Mouse (Mus musculus): ENCODE results near the gene Dusp9.

The Dusp9 gene

DNA sequence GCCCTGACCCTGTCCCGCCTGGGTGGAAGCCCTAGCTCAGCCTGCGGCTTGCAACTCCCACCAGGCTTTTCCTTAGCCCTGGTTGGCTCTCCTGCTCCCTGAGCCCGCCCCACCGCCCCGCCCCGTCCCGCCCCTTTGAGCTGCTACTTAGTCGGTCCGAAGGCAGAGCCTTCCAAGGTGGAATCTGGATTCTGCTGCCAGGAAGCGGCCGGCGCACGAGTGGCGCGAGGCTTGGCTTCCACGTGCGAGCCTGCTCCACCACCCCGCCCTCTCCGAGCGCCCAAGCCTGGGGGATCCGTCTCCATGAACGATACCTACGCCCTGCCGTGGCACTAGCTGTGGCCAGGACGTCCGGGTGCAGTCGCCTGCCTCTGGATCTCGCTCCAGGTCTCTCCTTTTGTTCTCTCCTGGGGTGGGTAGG is at the start of gene Dusp9:
Dusp9 (plus strand) TSS at position 165 of the 421 bp plus-strand sequence.
- peak in 1 of 2 experiments; percentile 29 for DNase-seq (ENCODE audit: low spot score in 2 of 2)

DNA sequence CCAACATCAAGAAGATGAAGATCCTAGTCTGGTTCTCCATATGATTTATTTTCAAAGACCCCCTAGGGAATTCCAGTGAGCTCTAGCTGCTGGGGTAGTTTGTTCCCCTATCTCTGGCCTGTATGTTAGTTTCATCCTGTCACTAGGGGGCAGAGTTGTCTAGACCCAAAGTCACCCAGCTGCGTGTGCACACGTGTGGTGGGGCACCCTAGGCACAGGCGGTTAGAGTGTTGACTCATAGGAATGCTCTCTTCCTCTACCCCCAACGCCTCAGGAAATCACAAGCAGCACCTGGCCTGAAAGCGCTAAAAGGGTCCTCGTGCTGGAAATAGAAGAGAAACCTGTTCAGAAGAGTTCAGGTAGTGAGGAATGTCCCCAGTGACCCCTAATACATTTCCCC is 46.0 kb upstream of the Dusp9 start:
- no peak for DNase-seq (ENCODE audit: low spot score in 2 of 2)

DNA sequence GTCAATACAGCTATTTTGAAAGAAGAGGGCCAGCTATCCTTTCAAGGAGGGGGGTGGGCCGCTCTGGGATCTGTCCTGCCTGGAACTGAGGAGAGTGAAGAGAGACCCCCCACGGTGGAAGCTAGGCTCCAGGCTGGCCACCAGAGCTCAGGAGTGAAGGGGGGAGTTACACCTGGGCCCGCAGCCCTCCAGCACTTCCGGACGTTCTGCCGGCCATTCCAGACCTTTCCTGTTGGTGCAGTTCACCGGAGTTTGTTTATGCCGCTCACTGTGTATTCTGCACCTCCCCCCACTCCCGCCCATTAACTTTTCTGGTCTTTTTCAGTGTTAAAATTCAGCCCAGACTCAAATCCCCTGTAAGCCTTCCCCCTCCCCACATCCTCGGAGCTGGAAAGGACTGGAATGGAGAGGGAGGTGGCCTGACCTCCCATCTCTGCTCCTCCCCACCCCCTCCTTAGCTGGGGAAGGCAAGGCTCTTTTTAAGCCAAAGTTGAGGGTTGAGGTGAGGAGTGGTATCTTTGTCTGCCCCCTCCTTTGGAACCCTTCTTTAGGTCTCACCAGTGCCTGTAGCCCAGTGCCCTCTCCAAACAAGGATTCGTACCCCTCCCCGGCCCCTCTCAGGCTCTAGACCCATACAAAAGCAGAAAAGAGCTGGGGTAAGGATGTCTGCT is 44.6 kb upstream of the Dusp9 start:
- DNase-seq (ENCODE audit: low spot score in 2 of 2): no peak

DNA sequence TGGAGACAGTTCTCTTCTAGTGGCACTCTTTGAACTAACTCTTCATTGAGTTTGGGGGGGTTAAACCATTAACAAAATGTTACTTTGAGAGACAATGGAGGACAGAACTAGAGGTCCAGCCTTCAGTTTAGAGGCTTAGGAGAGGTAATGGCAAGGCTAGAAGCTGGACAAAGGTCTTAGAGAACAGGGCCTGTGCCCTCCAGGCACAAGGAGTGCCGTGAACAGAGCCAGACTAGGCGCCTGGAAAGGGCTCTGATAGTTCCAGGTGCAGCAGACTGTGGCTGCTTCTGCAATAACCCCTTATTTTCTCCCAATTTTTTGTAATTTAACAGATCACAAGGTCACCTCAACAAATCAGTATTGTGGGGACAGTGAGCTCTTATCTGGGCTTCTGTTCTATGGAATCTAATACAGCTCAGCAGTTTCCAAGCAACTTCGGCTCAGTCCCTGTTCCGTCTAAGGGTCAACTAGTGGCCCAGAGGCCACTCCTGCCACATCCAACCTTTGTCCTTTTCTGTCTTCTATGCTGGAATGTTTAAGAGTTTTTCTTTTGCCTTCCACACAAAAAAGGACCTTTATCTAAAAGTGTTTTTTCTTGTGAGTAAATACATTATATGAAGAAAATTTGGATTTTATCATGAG is 43.8 kb upstream of the Dusp9 start:
- no peak for DNase-seq (ENCODE audit: low spot score in 2 of 2)

DNA sequence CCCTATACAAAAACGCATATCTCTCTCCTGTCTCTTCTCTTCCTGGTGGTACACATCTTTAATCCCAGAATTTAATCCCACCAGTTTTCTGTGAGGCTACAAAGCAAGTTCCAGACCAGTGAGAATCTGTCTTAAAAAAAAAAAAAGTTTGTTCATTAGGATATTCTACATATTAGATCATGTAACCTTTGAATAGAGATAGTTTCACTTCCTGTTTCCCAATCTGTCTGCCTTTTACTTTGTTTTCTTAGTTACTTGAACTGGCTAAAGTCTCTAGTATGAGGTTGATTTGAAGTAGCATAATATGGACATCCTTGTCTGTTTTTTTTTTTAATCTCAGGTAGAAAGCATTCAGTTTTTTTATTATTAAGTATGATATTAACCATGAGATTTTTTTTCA is 37.8 kb upstream of the Dusp9 start:
- no peak for DNase-seq (ENCODE audit: low spot score in 2 of 2)

DNA sequence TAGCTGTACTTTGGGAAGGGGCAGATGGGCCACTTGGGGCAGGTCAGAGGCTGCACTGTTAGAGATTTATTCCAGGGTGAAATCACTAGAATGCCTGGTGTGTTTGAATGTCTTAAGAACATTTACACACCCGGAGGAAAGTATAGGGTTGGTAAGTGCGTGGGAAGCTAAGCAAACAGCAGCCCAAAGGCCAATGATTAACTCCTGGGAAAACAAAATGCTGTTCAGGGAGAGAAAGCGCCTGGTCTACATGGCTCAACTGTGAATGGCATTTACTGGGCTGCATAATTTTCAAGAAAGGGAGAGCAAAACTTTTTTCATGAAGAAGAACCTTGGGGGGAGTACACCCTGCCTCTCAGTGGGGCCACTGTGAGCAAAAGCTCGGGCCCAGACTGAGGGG is 25.6 kb upstream of the Dusp9 start:
- DNase-seq (ENCODE audit: low spot score in 2 of 2): no peak

DNA sequence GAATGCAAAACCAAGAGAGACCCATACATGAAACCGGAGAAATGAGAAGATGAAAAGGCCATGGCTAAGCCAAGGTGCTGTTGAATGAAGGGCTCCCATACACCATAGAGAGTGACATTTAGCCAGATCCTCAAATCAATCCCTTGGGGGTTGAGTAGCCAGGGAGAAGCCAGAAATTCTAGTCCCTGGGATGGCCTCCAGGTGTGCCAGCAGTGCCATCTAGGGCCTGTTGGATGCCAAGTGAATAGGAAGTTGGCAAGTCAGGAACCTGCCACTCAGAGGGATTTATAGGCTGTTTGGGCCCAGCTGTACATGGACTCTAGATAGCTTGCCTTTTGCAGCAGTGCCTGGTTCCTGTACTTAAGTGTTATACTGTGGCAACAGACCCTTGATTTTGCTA is 23.3 kb upstream of the Dusp9 start:
- DNase-seq (ENCODE audit: low spot score in 2 of 2): no peak

DNA sequence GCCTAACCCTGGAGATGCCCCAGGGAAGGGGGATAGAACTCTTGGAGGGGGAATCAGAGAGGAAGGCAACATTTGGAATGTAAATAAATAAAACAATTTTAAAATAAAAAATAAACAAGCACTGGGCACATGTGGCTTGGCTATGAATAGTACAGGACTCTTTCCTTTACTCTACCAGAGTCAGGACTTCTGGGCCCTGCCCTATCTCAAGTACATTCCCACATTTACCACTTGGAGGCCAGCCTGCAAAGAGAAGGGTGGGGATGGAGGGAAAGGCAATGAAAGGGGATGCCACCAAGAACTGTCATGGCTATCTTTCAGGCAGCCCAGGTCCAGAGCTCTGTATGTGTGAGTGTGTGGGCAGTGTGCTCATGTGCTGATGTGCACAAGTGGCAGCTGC is 19.8 kb upstream of the Dusp9 start:
- no peak for DNase-seq (ENCODE audit: low spot score in 2 of 2)

DNA sequence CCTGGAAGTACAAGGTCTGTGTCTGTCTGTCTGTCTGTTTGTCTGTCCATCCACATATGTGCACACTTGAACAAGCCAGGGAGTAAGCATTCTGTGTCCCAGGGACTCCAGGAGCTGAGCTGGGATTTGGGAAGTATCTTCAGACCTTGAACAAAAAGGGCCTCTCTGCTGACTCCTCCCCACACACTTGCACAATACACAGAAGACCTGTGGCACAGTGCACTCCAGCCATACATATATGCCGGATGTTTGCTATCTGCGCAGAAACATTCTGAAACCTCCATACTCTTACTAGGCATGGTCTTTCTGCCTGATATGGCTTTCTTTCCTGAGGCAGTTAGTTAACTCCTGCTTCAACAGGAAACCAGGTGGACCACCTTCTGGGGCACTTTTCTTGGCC is 19.3 kb upstream of the Dusp9 start:
- DNase-seq (ENCODE audit: low spot score in 2 of 2): no peak

DNA sequence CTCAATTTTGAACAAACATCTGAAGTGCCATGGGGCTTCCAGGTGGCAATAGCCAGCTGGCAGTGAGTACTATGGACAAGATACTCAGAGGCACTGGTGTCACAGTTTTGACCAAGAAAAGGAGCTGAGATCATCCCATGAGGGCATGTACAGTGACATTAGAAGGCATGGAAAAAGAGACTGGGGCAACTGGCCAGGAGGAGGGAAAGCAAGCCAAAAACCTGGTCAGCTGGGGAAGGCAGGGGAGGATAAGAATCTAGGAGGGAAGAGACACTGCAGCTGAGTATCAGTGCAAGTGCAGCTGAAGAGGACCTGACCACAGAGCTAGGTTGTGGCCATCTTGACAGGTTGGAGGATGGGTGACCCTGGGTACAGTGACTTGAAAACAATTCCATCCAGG is 12.2 kb upstream of the Dusp9 start:
- DNase-seq (ENCODE audit: low spot score in 2 of 2): no peak

DNA sequence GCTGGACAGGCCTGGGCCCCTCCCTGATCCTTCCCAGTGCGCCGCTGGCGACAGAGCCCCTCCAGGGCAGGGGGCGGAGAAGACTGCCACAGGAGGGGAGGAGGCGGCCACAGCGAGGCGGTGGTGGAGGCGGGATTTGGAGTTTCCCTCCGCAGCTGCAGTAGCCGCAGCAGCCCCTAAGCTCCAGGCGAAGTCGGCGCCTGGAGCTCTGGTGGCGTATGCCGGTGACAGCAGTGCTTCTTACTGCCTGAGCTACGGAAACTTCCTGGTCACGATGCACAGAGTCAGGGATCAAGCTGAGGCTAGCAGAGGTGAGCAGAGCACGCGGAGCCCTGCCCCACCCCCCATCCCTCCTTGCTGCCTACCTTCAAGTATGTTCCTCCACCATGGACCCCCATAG is 3.8 kb upstream of the Dusp9 start:
- no peak for DNase-seq (ENCODE audit: low spot score in 2 of 2)

DNA sequence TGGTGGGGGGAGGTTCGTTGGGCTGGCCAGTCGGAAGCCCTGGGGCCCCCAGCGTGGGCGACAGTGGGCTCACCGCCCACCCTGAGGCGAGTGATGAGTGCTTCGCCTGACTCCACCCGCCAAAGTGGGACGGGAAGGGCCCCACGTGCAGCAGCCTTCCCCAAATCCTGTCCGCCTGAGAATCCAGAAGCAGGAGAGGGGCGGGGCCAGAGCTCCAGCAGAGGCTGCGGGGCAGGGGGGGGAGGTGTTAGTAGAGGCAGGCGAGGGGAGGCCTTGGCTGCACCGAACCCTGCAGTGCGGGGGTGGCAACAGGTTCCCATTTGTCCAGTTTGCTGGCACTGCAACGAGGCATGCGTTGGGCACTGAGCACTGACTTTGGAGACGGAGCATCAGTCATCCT is 1.8 kb upstream of the Dusp9 start:
- no peak for DNase-seq (ENCODE audit: low spot score in 2 of 2)

DNA sequence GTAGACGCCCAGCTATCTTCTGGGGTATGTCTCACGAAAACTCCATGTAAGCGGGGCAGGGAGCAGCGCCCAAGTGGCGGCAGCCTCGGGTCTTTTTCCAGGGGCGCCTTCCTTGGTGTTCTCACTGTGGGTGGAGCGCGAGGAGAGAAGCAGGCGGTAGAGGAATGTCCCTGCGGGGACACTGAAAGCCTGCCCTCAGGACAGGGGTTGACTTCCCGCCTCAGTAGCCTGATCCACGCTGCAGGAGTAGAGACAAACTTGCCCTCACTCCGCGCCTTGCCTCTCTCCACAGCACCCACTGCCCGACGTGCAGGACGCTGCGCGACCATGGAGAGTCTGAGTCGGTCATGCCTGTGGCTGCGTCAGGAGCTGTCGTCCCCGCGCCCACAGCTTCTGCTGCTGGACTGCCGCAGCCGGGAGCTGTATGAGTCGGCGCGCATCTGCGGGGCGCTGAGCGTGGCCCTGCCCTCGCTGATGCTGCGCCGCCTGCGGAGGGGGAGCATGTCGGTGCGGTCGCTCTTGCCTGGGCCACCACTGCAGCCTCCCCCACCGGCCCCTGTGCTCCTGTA is 766 bp downstream of the Dusp9 start:
- DNase-seq (ENCODE audit: low spot score in 2 of 2): no peak

DNA sequence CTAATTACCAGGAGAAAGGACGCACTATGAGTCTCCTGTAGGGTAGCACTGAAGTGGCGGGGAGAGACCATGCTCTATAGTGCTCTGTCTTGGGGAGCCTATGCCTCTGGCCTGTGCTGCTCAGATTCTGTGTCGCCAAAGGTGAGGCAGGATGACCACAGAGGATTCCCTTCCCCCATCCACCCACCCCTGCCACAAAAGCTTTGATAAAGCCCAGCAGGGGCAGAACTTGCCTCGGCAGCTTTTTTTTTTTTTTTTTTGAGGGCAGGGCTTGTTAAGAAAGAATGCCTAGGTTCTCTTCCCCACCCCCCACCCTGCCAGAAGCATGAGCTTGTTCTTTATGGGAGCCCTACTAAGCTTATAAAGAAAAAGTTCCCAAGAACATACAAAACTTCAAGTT is 5.9 kb downstream of the Dusp9 start:
- DNase-seq (ENCODE audit: low spot score in 2 of 2): no peak

DNA sequence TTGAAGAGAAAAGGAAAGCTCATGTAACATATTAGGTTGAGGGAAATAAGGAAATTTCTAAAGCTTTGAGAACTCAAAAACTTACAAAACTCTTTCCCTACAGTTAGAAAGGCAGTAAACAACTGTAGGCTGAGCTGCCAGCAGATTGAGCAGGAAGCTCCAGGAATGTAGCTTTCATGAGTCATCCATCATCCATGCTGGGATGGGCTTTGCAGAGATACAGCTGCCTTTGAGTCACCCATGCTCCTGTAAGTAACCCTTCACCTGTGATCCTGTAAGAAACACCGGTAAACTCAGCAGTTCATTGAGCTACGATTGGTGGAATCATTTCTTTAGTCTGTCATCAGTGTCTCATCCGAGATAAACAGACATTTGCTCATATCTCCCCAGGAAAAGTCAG is 11.7 kb downstream of the Dusp9 start:
- DNase-seq (ENCODE audit: low spot score in 2 of 2): no peak

DNA sequence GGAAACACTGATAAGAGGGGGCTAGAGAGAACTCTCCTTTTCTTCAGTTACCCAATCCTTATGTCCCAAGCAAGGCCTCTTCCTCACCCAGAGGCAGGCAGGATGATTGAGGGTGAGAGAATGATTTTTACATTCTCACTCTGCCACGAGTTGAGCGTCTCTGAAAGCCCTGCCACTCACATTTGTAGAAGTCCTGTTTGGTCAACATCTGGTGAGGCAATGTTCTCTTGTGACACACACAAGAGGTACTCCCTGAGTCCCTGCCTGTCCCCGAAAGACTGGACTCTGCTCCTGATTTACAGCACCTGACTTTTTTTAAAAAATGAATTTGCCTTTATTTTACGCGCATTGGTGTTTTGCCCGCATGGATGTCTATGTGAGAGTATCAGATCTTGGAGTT is 14.2 kb downstream of the Dusp9 start:
- DNase-seq (ENCODE audit: low spot score in 2 of 2): no peak

DNA sequence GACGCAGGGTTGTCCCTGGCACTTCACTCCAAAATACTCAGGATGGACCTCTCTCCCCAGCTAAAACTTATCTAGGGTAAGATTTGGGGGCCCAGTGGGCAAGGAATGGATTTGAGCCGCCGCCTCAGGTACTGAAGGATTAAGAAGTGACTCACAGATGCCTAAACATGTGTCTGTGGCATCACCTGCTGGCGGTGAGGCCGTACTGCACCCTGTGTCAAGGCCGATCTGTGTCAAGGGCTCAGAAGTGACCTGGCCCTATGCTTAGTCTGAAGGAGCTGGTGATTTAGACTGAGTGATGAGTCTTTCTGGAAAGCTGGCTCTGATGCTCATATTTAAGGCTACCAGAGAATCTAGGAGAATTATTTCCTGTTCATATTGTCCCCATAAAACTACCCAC is 15.0 kb downstream of the Dusp9 start:
- peak in 1 of 2 experiments; percentile 42 for DNase-seq (ENCODE audit: low spot score in 2 of 2)

DNA sequence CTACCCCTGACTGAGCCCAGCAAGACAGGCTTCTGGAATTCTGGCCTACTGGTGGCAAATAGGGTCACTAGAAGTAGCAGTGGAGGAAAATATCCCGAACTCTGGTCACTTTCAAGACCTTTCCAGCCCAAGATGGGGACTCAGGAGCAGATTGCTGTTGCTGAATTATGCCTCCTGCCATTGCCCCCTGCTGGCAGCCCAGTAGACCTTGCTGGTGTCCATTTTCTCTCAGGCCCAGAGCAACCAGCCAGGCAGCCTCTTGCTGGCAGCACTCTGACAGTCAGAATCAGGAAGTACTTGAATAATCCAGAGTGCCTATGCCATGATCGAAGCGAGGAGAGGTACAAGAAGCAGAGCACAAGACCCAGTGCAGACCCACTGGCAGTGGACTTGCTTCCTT is 16.3 kb downstream of the Dusp9 start:
- DNase-seq (ENCODE audit: low spot score in 2 of 2): no peak

DNA sequence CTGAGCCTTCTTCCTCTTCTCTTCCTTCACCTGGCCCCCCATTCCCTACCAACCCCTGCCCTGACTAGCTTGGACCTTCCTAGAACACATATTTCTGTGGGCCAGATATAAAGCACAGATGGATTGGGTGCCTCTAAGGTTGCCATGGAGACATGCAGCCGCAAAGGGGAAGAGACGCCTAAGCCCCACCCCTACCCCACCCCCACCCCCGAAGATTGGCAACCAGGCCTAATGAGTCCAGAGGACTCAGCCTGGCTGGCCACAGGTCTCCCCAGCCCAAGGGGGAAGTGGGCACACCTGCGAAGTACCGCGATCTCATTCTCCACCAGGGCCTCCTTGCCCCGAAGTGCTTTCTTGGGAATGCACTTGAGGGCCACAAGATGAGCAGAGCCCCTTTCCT is 19.2 kb downstream of the Dusp9 start:
- DNase-seq (ENCODE audit: low spot score in 2 of 2): no peak

DNA sequence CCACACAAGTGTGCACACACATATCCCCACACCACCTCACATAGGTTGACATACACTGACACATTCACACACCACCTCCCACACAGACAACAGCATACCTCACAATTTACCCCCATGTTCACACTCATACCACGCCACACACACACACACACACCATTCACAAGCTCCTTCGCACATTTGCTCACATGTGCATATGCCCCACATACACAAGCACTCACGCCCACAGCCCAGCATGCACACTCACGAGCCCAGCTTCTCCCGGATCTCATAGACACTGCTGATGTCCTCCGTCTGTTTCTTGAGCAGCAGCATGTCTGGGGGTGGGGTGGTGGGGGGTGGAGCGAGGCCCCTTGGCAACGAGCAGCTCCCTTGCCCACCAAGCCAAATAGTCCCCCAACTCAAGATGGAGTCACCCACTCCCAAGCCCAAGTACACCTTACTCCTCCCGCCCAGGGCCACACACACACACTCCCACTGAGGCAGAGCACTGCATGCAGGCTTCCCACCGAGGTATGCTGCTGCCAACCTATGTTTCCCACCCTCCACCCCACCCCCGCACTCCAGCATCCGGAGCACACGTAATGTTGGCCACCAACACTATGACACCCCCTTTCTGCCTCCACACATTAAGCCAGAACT is 19.8 kb downstream of the Dusp9 start:
- no peak for DNase-seq (ENCODE audit: low spot score in 2 of 2)

DNA sequence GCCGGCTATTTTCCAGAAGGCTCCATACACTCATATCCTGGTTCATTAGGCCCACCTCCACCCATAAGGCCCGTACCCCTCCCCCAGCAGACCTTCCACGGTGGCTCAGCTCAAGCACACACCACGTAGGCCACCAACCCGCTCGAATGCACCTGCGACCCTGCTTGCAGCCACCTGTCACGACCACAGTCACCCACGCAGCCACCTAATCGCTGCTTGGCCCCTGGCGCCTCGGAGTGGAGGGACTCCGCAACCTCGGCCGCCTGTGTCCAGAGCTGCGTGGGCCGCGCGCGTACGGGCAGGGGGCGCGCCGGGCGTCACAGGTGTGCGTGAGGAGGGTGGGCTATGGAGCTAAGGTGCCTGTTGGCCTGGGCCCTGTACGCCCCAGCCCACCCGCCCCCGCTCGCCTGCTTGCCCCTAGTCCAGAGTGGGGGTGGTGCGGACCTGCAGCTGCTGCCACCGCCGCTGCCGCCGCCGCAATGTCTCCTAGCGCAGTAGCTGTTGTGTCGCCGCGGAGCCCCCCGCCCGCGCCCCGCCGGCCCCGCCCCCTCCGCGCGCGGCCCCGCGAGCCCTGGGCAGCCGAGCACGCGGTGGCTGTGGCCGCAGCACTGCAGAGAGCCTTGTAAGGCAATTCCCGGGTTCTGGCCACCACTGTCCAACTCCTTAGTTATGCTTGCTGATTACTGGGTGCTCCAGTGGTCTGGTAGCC is 20.5 kb downstream of the Dusp9 start, which contains the start of gene Pnck:
Pnck (minus strand) TSS at position 543 of the 709 bp plus-strand sequence.
- peak in 1 of 2 experiments; percentile 59 for DNase-seq (ENCODE audit: low spot score in 2 of 2)

DNA sequence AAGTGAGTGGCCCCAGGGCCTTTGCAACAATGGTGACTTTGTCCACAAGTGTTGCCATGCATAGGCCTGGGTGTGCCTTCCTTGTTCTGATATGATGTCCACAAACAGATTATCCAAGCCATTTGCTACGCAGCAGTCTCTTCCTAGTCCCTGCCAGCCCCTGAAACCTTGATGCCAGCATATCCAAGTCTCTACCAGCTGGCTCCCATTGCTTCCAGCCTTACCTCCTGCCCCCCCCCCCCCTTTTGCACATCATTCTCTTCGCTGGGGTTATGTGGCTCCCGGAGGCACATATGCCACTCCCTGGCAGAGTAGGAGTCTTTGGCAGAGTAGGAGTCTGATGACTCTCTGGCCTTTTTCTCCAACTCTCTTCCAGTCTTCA is 21.1 kb downstream of the Dusp9 start:
- no peak for DNase-seq (ENCODE audit: low spot score in 2 of 2)

Data from urinary bladder, postnatal 4 days (tissue).